Mouse (Mus musculus): Measurements from ENCODE around the gene Nf1.

Nf1 gene

GRCm38 (mm10) chr11:79527739-79528384, 188.4 kb downstream of the Nf1 start:
- DNase-seq (ENCODE audit: low read depth, low spot score) = peak; percentile 55

- DNase-seq (ENCODE audit: low read depth, low spot score) = peak; percentile 51
Observed at GRCm38 (mm10) chr11:79528601-79529000, 189.1 kb downstream of the Nf1 start.

GRCm38 (mm10) chr11:79529226-79529625, 189.7 kb downstream of the Nf1 start:
- peak; percentile 43 for DNase-seq (ENCODE audit: low read depth, low spot score)

GRCm38 (mm10) chr11:79529736-79530135, 190.2 kb downstream of the Nf1 start:
- peak; percentile 49 for DNase-seq (ENCODE audit: low read depth, low spot score)

GRCm38 (mm10) chr11:79530333-79530761, 190.9 kb downstream of the Nf1 start, which contains the start of the genes Evi2 and Evi2a:
Evi2 (minus strand) TSS chr11:79530589.
Evi2a (minus strand) TSS chr11:79530609.
- peak; percentile 89 for DNase-seq (ENCODE audit: low read depth, low spot score)

GRCm38 (mm10) chr11:79530774-79531173, 191.3 kb downstream of the Nf1 start:
- DNase-seq (ENCODE audit: low read depth, low spot score) = no peak

- no peak for DNase-seq (ENCODE audit: low read depth, low spot score)
Observed at GRCm38 (mm10) chr11:79531485-79531884, 192.0 kb downstream of the Nf1 start.

GRCm38 (mm10) chr11:79533311-79533710, 193.8 kb downstream of the Nf1 start:
- DNase-seq (ENCODE audit: low read depth, low spot score) = no peak

GRCm38 (mm10) chr11:79533950-79534690, 194.6 kb downstream of the Nf1 start:
- no peak for DNase-seq (ENCODE audit: low read depth, low spot score)

GRCm38 (mm10) chr11:79535554-79535953, 196.1 kb downstream of the Nf1 start:
- DNase-seq (ENCODE audit: low read depth, low spot score) = no peak

- DNase-seq (ENCODE audit: low read depth, low spot score) = no peak
Observed at GRCm38 (mm10) chr11:79536293-79536692, 196.8 kb downstream of the Nf1 start.

GRCm38 (mm10) chr11:79552622-79553021, 213.1 kb downstream of the Nf1 start:
- DNase-seq (ENCODE audit: low read depth, low spot score) = peak; percentile 52

- DNase-seq (ENCODE audit: low read depth, low spot score) = no peak
Observed at GRCm38 (mm10) chr11:79560536-79560935, 221.0 kb downstream of the Nf1 start.

GRCm38 (mm10) chr11:79563493-79563892, 224.0 kb downstream of the Nf1 start:
- no peak for DNase-seq (ENCODE audit: low read depth, low spot score)

GRCm38 (mm10) chr11:79566947-79567346, 227.5 kb downstream of the Nf1 start:
- DNase-seq (ENCODE audit: low read depth, low spot score) = no peak

- DNase-seq (ENCODE audit: low read depth, low spot score) = no peak
Observed at GRCm38 (mm10) chr11:79568197-79568911, 228.9 kb downstream of the Nf1 start.

- no peak for DNase-seq (ENCODE audit: low read depth, low spot score)
Observed at GRCm38 (mm10) chr11:79570319-79570718, 230.8 kb downstream of the Nf1 start.

GRCm38 (mm10) chr11:79573836-79574235, 234.3 kb downstream of the Nf1 start:
- DNase-seq (ENCODE audit: low read depth, low spot score) = no peak

- DNase-seq (ENCODE audit: low read depth, low spot score) = no peak
Observed at GRCm38 (mm10) chr11:79575383-79576073, 236.0 kb downstream of the Nf1 start.

GRCm38 (mm10) chr11:79577741-79578140, 238.2 kb downstream of the Nf1 start:
- peak; percentile 78 for DNase-seq (ENCODE audit: low read depth, low spot score)

GRCm38 (mm10) chr11:79580660-79581059, 241.2 kb downstream of the Nf1 start:
- DNase-seq (ENCODE audit: low read depth, low spot score) = no peak

- no peak for DNase-seq (ENCODE audit: low read depth, low spot score)
Observed at GRCm38 (mm10) chr11:79581257-79581656, 241.8 kb downstream of the Nf1 start.
